ENCODE assay signal across 13 mouse cellular contexts in genomic region chr16:56852841-56853587, GRCm38 (mm10). TPM values are rescaled to one million over a fixed set of nuclear protein-coding genes. Genes with fewer than 3 reads are reported as not detected.
DNase-seq lines count a peak whose midpoint lies in the region; ATAC-seq lines count a peak whose summit lies in the region.
"Had no signal": no experiment of that assay in that cellular context is flagged by ENCODE, and none has a peak within 500 bp of the region (broad histone marks: within the 10 kb centered on the region; RNA-seq: fewer than 3 reads in every experiment).

No protein-coding gene starts in this region.

- ATAC-seq in liver, embryonic 12.5 days: no peak
- ATAC-seq: intestine, postnatal 0 days had no signal

- no peaks in the 10 kb centered on the region for H3K4me1 ChIP-seq in liver, embryonic 12.5 days

- no peak overlapping the region for H3K9ac ChIP-seq in liver, embryonic 12.5 days

- peak; percentile 28 for DNase-seq in adrenal gland, postnatal 10 days
- DNase-seq in adrenal gland, postnatal 4 days (ENCODE audit: low spot score in 2 of 2): no peak
- DNase-seq in kidney, postnatal 14 days: peak; percentile 11
- DNase-seq in kidney, adult 9 months: no peak
- DNase-seq in gastrocnemius, postnatal 4 days (ENCODE audit: low spot score in 2 of 2): peak; percentile 22 to 64
- peak; percentile 18 for DNase-seq in lung, postnatal 25 days (ENCODE audit: low spot score)
- DNase-seq in retina, postnatal 1 day: no peak
- DNase-seq: cerebellum, postnatal 14 days; thymus, postnatal 25 days had no signal

- no peaks in the 10 kb centered on the region for H3K9me3 ChIP-seq in liver, embryonic 12.5 days (replicated peaks)

- H3K4me2 ChIP-seq in liver, embryonic 12.5 days: no peak overlapping the region

- no peak overlapping the region for H3K4me3 ChIP-seq in liver, embryonic 12.5 days

- H3K27ac ChIP-seq in liver, embryonic 12.5 days: no peak overlapping the region

- H3K27me3 ChIP-seq in liver, embryonic 12.5 days (replicated peaks): 0 out of 2 replicates have a peak, but pooled peaks cover 5% of the 10 kb centered on the region

- no peaks in the 10 kb centered on the region for H3K36me3 ChIP-seq in liver, embryonic 12.5 days

- 54% methylated on average over 10 of the region's 10 CpGs for WGBS in liver, embryonic 12.5 days (ENCODE audit: insufficient replicate concordance)

RNA-seq across cellular contexts. Expression of gene Tmem45a, which starts 33.0 kb away (rescaled TPM):
- 1 to 10 TPM; 8.0 to 8.5 TPM for total RNA-seq in adrenal gland, postnatal 10 days (2021)
- total RNA-seq in adrenal gland, postnatal 4 days (2021): 10 to 100 TPM in 1 of 2 experiments, 1 to 10 TPM in 1; 7.3 to 10.2 TPM
- 10 to 100 TPM; 19.7 to 20.8 TPM for total RNA-seq in gastrocnemius, postnatal 4 days (2021)
- 2.1 and 2.5 TPM in 2 replicates for polyA plus RNA-seq in liver, embryonic 12.5 days (2016; fragmentation: Nextera tagmentation; extraction: Ambion mirVana)
- total RNA-seq: MEL had no signal

RNA-seq across cellular contexts. Expression of gene Adgrg7, which starts 57.4 kb away (rescaled TPM):
- total RNA-seq in adrenal gland, postnatal 10 days (2021): not detected
- not detected for total RNA-seq in adrenal gland, postnatal 4 days (2021)
- not detected for total RNA-seq in gastrocnemius, postnatal 4 days (2021)
- polyA plus RNA-seq in liver, embryonic 12.5 days (2016; fragmentation: Nextera tagmentation; extraction: Ambion mirVana): not detected in 2 replicates
- total RNA-seq: left cerebral cortex, postnatal 10 days had no signal

Comparison
In these comparisons a context has a peak if more than half of its experiments do, and no peak if none do; other contexts are left out.
1. DNase-seq: peak in adrenal gland, postnatal 10 days (single experiment), kidney, postnatal 14 days (single experiment), gastrocnemius, postnatal 4 days (2 of 2) and lung, postnatal 25 days (single experiment); none in adrenal gland, postnatal 4 days (0 of 2), kidney, adult 9 months (single experiment) and retina, postnatal 1 day (single experiment).